Mouse (Mus musculus) kidney, adult 18-20 months (tissue): ENCODE results near the gene Trrap.
"Not testable (repeated sequence)": the region's sequence is repeated elsewhere in the genome, so short reads cannot be mapped to it uniquely, and the experiment has no call there.

Source experiments
- DNase-seq: peaks from one replicate; pipeline ENCODE4 v3.0.0; 2021

The Trrap gene

DNA sequence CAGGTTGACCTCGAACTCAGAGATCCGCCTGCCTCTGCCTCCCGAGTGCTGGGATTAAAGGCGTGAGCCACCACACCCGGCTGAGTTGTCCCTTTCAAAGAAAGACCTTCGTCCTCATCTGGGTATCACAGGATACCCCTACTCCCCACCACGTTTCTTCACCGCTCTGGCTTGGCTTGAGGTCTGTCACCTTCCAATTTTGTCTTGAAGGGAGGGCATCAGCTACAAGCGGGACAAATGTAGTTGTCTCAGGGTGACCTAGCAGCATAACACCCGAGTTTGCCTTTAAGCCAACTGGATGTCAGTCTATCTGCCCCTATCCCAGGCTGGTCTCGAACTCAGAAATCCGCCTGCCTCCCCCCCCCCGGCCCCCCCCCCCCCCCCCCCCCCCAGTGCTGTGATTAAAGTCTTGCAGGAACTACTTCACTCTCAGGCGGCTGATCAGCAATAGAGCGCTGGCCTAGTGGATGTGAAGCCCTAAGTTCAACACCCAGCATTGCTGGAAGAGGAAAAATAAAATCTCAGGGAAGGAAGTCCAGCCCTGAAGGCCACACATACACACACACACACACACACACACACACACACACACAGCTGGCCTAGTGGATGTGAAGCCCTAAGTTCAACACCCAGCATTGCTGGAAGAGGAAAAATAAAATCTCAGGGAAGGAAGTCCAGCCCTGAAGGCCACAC is at the start of gene Trrap:
Trrap (plus strand) TSS at position 627 of the 693 bp plus-strand sequence.
- DNase-seq, result not testable (repeated sequence)

DNA sequence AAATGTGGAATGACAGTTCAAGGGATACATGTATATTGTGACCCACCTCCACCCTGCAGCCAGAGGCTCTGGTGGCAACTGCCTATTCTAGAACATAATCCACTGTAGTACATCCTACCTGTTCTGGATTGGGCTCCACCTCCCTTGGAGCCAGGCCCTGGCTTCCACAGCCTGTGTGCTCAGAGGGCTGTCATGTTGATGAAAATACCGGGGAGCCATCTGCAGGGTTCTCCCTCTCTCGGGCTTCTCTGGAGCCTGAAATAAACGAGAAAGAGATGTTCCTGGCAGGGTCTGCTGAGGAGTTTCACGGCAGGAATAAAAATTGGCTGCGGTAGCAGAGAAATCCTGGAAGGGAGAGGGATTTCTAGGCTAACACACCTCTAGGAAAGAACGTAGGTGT is 47.8 kb upstream of the Trrap start:
- DNase-seq, result no peak

GRCm38 (mm10) chr5:144720281-144720680 is 47.3 kb upstream of the Trrap start:
- DNase-seq, result no peak

GRCm38 (mm10) chr5:144724926-144725325 is 42.6 kb upstream of the Trrap start:
- no peak for DNase-seq

GRCm38 (mm10) chr5:144725554-144725953 is 42.0 kb upstream of the Trrap start:
- no peak for DNase-seq

GRCm38 (mm10) chr5:144727119-144727518 is 40.4 kb upstream of the Trrap start:
- peak; percentile 72 for DNase-seq

DNA sequence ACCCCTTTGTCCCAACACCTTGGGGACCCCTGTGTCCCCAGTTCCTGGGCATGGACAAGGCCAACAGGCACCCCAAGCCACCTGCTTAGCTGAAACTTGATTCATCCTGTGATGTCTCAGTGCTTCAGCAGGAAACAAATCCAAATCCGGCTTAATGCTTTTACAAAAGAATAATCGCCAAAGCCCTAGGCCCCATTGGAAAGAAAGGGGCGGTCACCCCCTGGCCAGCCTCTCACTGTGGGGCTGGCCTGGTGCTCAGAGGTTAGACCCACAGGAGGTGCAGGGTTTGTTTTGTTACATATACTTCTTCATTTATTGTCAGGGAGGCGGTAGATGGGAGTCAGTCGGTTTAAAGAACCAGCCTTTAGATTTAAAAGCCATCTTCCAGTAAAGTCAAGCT is 39.3 kb upstream of the Trrap start:
- no peak for DNase-seq

DNA sequence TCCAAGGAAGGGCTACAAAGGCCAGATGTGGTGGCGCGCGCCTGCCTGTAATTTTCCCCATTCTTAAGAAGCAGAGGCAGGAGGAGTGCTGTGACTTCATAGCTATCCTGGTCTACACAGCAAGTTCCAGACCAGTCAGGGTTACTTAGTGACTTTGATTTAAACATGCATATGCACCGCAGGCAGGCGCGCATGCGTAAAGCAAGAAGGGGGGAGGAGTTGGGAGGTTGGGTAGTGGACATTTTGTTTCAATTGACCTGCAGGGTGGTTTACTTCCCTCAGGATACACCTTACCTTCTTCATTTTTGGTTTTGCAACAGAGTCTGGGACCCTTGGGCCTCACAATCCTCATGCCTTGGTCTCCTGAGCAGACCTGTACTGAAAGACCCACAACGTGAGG is 38.3 kb upstream of the Trrap start:
- DNase-seq, result no peak

- DNase-seq, result peak; percentile 66
These were observed 33.6 kb upstream of the Trrap start for GRCm38 (mm10) chr5:144733953-144734352.

- DNase-seq, result peak; percentile 74
These were observed 32.6 kb upstream of the Trrap start for GRCm38 (mm10) chr5:144734949-144735348.

DNA sequence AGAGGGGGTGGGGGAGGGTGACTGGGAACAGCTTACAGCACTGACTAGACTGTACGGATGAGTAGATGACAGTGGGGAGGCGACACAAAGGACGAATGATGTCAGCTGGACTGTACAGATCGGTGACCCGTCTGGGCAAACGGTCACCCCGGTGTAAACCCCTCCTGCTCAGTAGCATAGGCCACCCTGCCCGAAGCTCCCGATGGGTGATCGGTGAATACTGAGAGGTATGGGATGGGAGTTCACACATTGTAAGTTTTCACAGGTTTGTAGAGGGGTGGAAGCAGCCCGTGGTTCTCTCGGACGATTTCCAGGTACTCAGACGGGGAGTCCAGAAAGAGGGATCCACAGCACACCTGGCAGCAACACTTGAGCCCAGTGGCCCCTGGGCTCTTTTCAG is 30.4 kb upstream of the Trrap start:
- no peak for DNase-seq

- DNase-seq, result no peak
These were observed 15.1 kb upstream of the Trrap start for GRCm38 (mm10) chr5:144752432-144752831.

DNA sequence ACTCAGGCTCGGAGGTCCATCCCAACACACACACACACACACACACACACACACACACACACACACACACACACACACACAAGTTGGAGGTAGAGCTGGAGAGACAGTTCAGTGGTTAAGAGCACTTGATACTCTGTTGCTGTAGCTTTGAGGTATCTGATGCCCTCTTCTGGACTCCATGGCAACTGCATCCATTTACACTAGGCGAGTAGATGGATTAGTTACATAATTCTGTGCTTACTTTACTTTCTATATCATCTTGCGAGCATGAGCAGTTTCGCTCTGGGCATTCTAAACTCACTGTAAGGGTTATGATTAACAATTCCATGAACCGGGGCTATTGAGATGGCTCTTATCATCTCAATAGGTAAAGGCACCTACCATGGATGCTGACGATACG is 14.5 kb upstream of the Trrap start:
- DNase-seq, result peak; percentile 69

- no peak for DNase-seq
These were observed 12.3 kb upstream of the Trrap start for GRCm38 (mm10) chr5:144755191-144755590.

DNA sequence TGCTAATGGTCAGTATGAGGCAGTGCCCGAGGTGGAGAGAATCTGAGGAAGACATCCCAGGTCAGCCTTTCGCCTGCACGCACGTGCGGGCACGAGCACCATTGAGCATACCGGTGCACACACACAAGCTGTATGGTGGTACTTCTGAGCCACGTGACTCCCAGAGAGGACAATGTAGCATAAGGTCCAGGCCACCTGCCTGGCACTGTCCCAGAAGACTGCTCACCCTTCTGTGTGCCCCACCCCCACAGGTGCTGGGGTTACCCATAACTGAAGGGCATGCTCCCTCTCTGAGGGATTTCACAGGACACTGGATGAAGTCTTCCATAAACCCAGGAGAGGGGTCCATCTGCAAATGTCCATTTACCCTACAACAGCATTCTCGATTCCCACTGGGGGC is 10.1 kb upstream of the Trrap start:
- DNase-seq, result no peak

DNA sequence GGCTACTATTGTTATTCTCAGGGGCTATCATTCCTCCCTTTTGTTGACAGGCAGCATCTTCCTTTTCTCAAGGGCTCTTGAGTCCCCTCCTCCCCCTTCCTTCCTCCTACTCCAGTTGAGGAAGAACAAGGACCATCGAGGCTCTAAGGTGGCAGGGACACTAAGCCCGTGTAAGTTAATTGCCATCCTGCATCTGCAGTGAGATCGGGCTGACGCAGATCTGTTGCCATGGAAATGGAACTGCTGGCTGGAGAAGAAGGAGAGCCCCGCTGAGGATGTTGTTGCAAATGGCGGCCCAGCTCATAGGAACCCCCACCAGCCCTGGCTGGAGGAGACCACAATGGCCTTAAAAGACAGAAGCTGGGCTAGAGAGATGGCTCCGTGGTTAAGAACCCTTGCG is 9.1 kb upstream of the Trrap start:
- no peak for DNase-seq

DNA sequence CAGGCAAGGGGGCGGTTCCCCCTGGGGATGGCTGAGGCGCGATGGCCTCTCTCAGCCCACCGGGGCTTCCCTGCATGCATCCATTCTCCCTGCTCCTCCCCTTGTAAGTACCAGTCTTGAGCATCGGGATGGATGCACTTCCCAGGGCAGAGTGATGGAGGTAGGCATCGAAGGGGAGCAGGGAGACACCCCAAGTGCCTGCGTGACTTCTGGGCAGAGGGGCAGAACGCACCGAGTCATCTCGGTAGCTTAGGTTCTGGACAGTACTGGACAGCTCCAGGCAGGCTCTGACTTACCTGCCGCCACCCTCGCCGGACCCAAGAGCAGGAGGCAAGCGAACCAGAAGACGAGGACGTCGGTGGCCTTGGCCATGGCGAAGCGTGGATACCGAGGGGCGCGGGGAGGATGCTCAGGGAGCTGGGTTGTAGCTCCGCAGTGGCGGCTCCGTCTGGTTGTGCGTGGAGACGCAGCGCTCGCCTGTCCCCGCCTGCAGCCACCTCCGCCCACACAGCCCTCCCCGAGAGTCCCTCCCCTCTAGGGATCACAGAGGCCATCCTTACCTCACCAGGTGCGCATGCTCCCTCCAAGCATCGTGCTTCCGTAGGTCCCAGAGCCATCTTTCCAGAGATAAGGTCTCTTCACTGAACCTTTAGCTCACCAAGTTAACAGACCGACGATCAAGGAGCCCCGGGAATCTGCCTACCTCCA is 6.2 kb upstream of the Trrap start, which contains the start of gene Tmem130:
Tmem130 (minus strand) TSS at position 658 of the 708 bp plus-strand sequence.
- no peak for DNase-seq

DNA sequence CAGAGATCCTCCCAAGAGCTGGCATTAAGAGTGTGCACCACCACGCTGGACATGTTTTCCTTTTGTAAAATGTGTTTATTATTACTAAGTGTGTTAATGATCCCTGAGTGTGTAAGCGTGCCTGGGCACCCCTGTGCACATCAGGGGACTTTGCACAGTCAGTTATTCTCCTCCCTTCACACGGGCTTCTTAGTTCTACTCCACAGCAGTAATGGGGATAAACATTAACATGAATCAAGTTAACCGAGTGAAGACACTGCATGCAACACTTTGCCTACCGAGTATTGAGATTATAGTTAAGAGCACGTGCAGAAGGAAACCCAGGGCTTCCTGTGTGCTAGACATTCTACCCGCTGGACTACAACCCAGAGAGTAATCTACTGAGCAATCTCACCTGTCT is 1.5 kb upstream of the Trrap start:
- peak; percentile 44 for DNase-seq

- DNase-seq, result no peak
These were observed 886 bp upstream of the Trrap start for GRCm38 (mm10) chr5:144766646-144767045.

- DNase-seq, result peak; percentile 92
These were observed 644 bp downstream of the Trrap start for GRCm38 (mm10) chr5:144767911-144768841.

DNA sequence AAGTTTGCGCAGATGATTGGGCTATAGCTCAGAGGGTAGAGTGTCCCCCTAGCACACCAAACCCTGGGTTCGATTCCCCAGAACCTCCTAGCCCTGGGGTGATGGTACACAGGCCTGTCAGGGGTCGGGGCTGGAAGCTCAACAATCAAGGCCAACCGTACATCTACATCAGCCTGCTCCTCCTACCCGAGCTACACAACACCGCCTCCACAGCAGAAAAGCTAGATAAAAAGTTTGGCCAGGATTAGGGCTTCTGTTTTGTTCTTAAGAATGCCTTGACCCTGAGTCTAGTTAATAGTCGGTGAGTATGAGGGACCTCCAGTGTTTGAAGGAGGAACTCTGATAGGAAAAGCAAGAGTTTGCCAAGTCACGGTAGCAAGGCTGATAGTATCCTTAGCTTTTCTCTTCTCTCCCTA is 1.5 kb downstream of the Trrap start:
- DNase-seq, result no peak

- no peak for DNase-seq
These were observed 5.7 kb downstream of the Trrap start for GRCm38 (mm10) chr5:144773231-144773630.

DNA sequence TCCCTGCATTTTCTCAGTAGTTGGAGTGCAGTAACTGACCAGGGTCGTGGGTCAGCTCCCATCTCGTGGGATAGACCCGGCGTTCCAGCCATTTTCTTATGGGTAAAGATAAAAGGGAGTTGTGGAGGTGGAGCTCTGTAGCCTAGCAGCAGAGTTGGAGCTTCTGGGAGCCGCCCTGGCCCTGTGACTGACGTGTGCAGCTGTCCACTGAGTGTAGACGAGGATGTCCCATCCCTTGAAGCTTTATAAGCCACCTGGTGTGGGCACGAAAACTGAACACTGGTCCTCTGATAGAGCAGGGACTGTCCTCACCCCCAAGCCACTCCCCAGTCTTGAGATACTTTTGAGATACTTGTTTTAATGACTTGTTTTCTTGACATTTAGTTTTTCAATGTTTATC is 13.1 kb downstream of the Trrap start:
- DNase-seq, result no peak
